12 mouse cellular contexts compared by ENCODE assay signal in genomic region chr6:145931341-145931740, GRCm38 (mm10). TPM values are rescaled to one million over a fixed set of nuclear protein-coding genes. Genes with fewer than 3 reads are reported as not detected.
DNase-seq lines count a peak whose midpoint lies in the region; ATAC-seq and TF ChIP-seq lines count a peak whose summit lies in the region.
"Had no signal": no experiment of that assay in that cellular context is flagged by ENCODE, and none has a peak within 500 bp of the region (broad histone marks: within the 10 kb centered on the region; RNA-seq: fewer than 3 reads in every experiment).

TSS of gene Sspn (plus strand) at chr6:145931641.

- H3K4me2 ChIP-seq in limb, embryonic 12.5 days = no peak within 1 kb of the TSS
- no peak within 1 kb of the TSS for H3K4me2 ChIP-seq in embryonic facial prominence, embryonic 13.5 days

- H3K36me3 ChIP-seq in limb, embryonic 12.5 days = no peaks in the 10 kb centered on the region
- H3K36me3 ChIP-seq in limb, embryonic 10.5 days = no peaks in the 10 kb centered on the region
- no peaks in the 10 kb centered on the region for H3K36me3 ChIP-seq in embryonic facial prominence, embryonic 13.5 days
- no peaks in the 10 kb centered on the region for H3K36me3 ChIP-seq in thymus, adult 2 months (ENCODE audit: control insufficient read depth, insufficient read depth, low read length)

- ATAC-seq in limb, embryonic 12.5 days (ENCODE audit: insufficient number of reproducible peaks, insufficient read depth, low FRiP score, low TSS enrichment, low read depth) = no peak
- ATAC-seq in embryonic facial prominence, embryonic 13.5 days (ENCODE audit: insufficient number of reproducible peaks, insufficient read depth, low FRiP score, low TSS enrichment, low read depth) = no peak

- no peak for DNase-seq in limb, embryonic 10.5 days (ENCODE audit: low spot score)
- DNase-seq in heart, adult 8-10 months (ENCODE audit: low spot score) = no peak
- no peak for DNase-seq in heart, postnatal 4 days
- no peak for DNase-seq in spleen, postnatal 14 days (ENCODE audit: low spot score in 2 of 2)
- no peak for DNase-seq in cerebellum, adult 8-10 months
- no peak for DNase-seq in thymus, adult 2 months
- DNase-seq: kidney, adult 9 months; liver; thymus, postnatal 36 days had no signal

- no peaks in the 10 kb centered on the region for H3K9me3 ChIP-seq in limb, embryonic 12.5 days
- no peaks in the 10 kb centered on the region for H3K9me3 ChIP-seq in limb, embryonic 10.5 days (replicated peaks)
- no peaks in the 10 kb centered on the region for H3K9me3 ChIP-seq in embryonic facial prominence, embryonic 13.5 days

- H3K9ac ChIP-seq in limb, embryonic 12.5 days (replicated peaks) = no peak within 1 kb of the TSS
- no peak within 1 kb of the TSS for H3K9ac ChIP-seq in embryonic facial prominence, embryonic 13.5 days

- H3K27me3 ChIP-seq in limb, embryonic 12.5 days = no peaks in the 10 kb centered on the region
- H3K27me3 ChIP-seq in limb, embryonic 10.5 days (ENCODE audit: low read depth, poor library complexity, severe bottlenecking) = no peaks in the 10 kb centered on the region
- no peaks in the 10 kb centered on the region for H3K27me3 ChIP-seq in embryonic facial prominence, embryonic 13.5 days
- no peaks in the 10 kb centered on the region for H3K27me3 ChIP-seq in thymus, adult 2 months (ENCODE audit: control insufficient read depth, insufficient read depth, low read length)

- TF ChIP-seq CTCF in thymus, adult 2 months (IDR thresholded peaks at IDR 0.05; ENCODE audit: borderline replicate concordance, control insufficient read depth, extremely low read depth, insufficient read depth, low read length, poor library complexity) = no peak

- no peak within 1 kb of the TSS for H3K27ac ChIP-seq in limb, embryonic 12.5 days
- H3K27ac ChIP-seq in limb, embryonic 10.5 days = no peak within 1 kb of the TSS
- H3K27ac ChIP-seq in embryonic facial prominence, embryonic 13.5 days = no peak within 1 kb of the TSS
- no peak within 1 kb of the TSS for H3K27ac ChIP-seq in thymus, adult 2 months (ENCODE audit: control insufficient read depth, insufficient read depth, low read length)
- H3K27ac ChIP-seq: macrophage had no signal

- 69% methylated on average over 3 of the region's 3 CpGs for WGBS in limb, embryonic 12.5 days
- WGBS in limb, embryonic 10.5 days = 81% methylated on average over 3 of the region's 3 CpGs
- 69% methylated on average over 3 of the region's 3 CpGs for WGBS in embryonic facial prominence, embryonic 13.5 days
- 93% methylated on average over 3 of the region's 3 CpGs for WGBS in thymus, adult 2 months

- H3K4me3 ChIP-seq in limb, embryonic 12.5 days (replicated peaks) = no peak within 1 kb of the TSS
- no peak within 1 kb of the TSS for H3K4me3 ChIP-seq in limb, embryonic 10.5 days
- H3K4me3 ChIP-seq in embryonic facial prominence, embryonic 13.5 days = no peak within 1 kb of the TSS
- H3K4me3 ChIP-seq in thymus, adult 2 months (ENCODE audit: control insufficient read depth, insufficient read depth, low read length) = no peak within 1 kb of the TSS

- TF ChIP-seq POLR2A in thymus, adult 2 months (IDR thresholded peaks at IDR 0.05; ENCODE audit: control insufficient read depth, extremely low read depth, insufficient read depth, low read length, poor library complexity) = no peak

- H3K4me1 ChIP-seq in limb, embryonic 12.5 days (replicated peaks) = peaks cover 13% of the 10 kb centered on the region
- peaks cover 18% of the 10 kb centered on the region for H3K4me1 ChIP-seq in limb, embryonic 10.5 days
- H3K4me1 ChIP-seq in embryonic facial prominence, embryonic 13.5 days = peaks cover 23% of the 10 kb centered on the region
- peaks cover 3% of the 10 kb centered on the region; the same call in 1 of the 2 replicates for H3K4me1 ChIP-seq in thymus, adult 2 months (replicated peaks; ENCODE audit: control insufficient read depth, insufficient read depth, low read length)

RNA-seq across cellular contexts. Expression of gene Sspn, which starts in this region (rescaled TPM):
- 10.3 and 10.7 TPM in 2 replicates for polyA plus RNA-seq in limb, embryonic 12.5 days (2016; fragmentation: Nextera tagmentation; extraction: Ambion mirVana)
- polyA plus RNA-seq in limb, embryonic 10.5 days (2016; fragmentation: Nextera tagmentation; extraction: Ambion mirVana) = 1.9 and 4.6 TPM in 2 replicates
- polyA plus RNA-seq in embryonic facial prominence, embryonic 13.5 days (2015; fragmentation: Nextera tagmentation; extraction: Ambion mirVana) = 12.5 and 15.6 TPM in 2 replicates
- total RNA-seq in heart, adult 8-10 months (2022) = 100 to 1,000 TPM; 100 to 117 (median 109) TPM
- 100 to 1,000 TPM; 103 to 104 TPM for total RNA-seq in heart, postnatal 4 days (2021)
- 1.4 and 2.9 TPM in 2 replicates for polyA plus RNA-seq in thymus, adult 2 months (2012; rRNA removed)
